Mouse (Mus musculus) limb, embryonic 14.5 days (tissue): ENCODE data around the gene Gm21970. TPM values are rescaled to one million over a fixed set of nuclear protein-coding genes. Genes with fewer than 3 reads are reported as not detected.
A peak's percentile ranks its signal among the peaks of the same experiment; 100 is the strongest.

Experiments used
- ATAC-seq: fragments of 200-750 bp; cut with Nextera tagmentation; 2 replicates; pipeline ENCODE4 v1.8.0; 2017; ENCODE audit warnings: low read depth, moderate number of reproducible peaks, moderate TSS enrichment; ENCODE audit not compliant: low FRiP score
- DNase-seq: peaks from one replicate; pipeline ENCODE4 v3.0.0-alpha.2; 2015; ENCODE audit warnings: low spot score
- H3K27ac ChIP-seq: fragments of 300-500 bp; sonication (generic); replicated peaks from 2 replicates; pipeline ENCODE4 v1.5.1; 2014; ENCODE audit warnings: low read depth, mild to moderate bottlenecking, low read length, moderate library complexity, mixed read lengths
- H3K27me3 ChIP-seq: fragments of 300-500 bp; sonication (generic); 2 replicates; pipeline ENCODE4 v1.6.1; 2014; ENCODE audit warnings: low read length, mixed read lengths; ENCODE audit not compliant: control insufficient read depth, insufficient read depth
- H3K36me3 ChIP-seq: fragments of 300-500 bp; sonication (generic); 2 replicates; pipeline ENCODE4 v1.6.1; 2014; ENCODE audit warnings: mild to moderate bottlenecking, low read length, moderate library complexity, mixed read lengths; ENCODE audit not compliant: control insufficient read depth, insufficient read depth
- H3K4me1 ChIP-seq: fragments of 300-500 bp; sonication (generic); 2 replicates; pipeline ENCODE4 v1.6.1; 2014; ENCODE audit warnings: antibody characterized with exemption, low read length, mixed read lengths; ENCODE audit not compliant: control insufficient read depth, insufficient read depth
- H3K4me2 ChIP-seq: fragments of 300-500 bp; sonication (generic); replicated peaks from 2 replicates; pipeline ENCODE4 v1.6.1; 2014; ENCODE audit warnings: low read depth, mild to moderate bottlenecking, low read length, moderate library complexity; ENCODE audit not compliant: severe bottlenecking
- H3K4me3 ChIP-seq: fragments of 300-500 bp; sonication (generic); replicated peaks from 2 replicates; pipeline ENCODE4 v1.5.1; 2014; ENCODE audit warnings: low read length
- H3K9ac ChIP-seq: fragments of 300-500 bp; sonication (generic); 2 replicates; pipeline ENCODE4 v1.6.1; 2014; ENCODE audit warnings: mild to moderate bottlenecking, low read depth, low read length, moderate library complexity; ENCODE audit not compliant: severe bottlenecking
- H3K9me3 ChIP-seq: fragments of 300-500 bp; sonication (generic); 2 replicates; pipeline ENCODE4 v1.6.1; 2016; ENCODE audit warnings: low read length; ENCODE audit not compliant: control insufficient read depth
- POLR2A ChIP-seq: fragments of 200-500 bp; IDR thresholded peaks from 2 replicates; pipeline ENCODE4 v1.8.0; 2012; ENCODE audit warnings: inconsistent platforms, mild to moderate bottlenecking, moderate library complexity, borderline replicate concordance; ENCODE audit not compliant: insufficient read depth, insufficient read length; ENCODE audit errors: extremely low read depth
- WGBS: fragments of 180-500 bp; shearing (Covaris S2); extraction: QIAGEN DNeasy Blood & Tissue Kit; methylation state at CpG from one replicate; pipeline ENCODE4 v1.1.7; 2014; 5-methylcytosine and 5-hydroxymethylcytosine counted together
- polyA plus RNA-seq, 2 experiments: library from polyadenylated mRNA; depleted of rRNA in 1 of 2; stranded (reverse) in 1 of 2; unstranded in 1 of 2; fragments of >200 nt; fragmentation: Nextera tagmentation in 1 of 2; extraction: Ambion mirVana in 1 of 2; gene quantifications; 2 replicates each; pipeline versions ENCODE4 v1.2.1 to v1.2.3; 2012 to 2014

Gm21970 gene
- polyA plus RNA-seq, 2 experiments, result not detected

DNA sequence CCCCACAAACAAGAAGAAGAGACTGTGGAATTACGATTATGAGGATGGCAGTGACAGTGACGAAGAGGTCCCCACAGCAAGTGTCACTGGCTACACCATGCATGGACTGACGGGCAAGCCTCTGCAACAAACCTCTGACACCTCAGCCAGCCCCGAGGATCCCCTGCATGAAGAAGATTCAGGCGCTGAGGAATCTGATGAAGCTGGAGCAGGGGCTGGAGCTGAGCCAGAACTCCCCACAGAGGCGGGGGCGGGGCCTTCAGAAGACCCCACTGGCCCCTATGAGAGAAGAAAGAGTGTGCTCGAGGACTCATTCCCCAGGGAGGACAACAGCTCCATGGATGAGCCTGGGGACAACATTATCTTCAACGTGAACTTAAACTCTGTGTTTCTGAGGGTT, 12.3 kb downstream of the Gm21970 start:
- WGBS, result 84% methylated on average over 9 of the region's 9 CpGs
- Histone ChIP-seq H3K9ac (no peak overlapping the region), H3K27ac (no peak overlapping the region), H3K4me1 (peaks cover 30% of the 10 kb centered on the region), H3K36me3 (peaks cover 14% of the 10 kb centered on the region), H3K4me3 (no peak overlapping the region), H3K9me3 (no peaks in the 10 kb centered on the region), H3K4me2 (no peak overlapping the region), H3K27me3 (no peaks in the 10 kb centered on the region)
- no peak for ATAC-seq
- DNase-seq, result no peak
- no peak for TF ChIP-seq POLR2A

GRCm38 (mm10) chr16:91404187-91404586, 12.7 kb downstream of the Gm21970 start:
- ATAC-seq, result no peak
- Histone ChIP-seq H3K4me3 (no peak overlapping the region), H3K4me2 (no peak overlapping the region), H3K27me3 (no peaks in the 10 kb centered on the region), H3K36me3 (peaks cover 14% of the 10 kb centered on the region), H3K9me3 (no peaks in the 10 kb centered on the region), H3K9ac (no peak overlapping the region), H3K4me1 (peaks cover 30% of the 10 kb centered on the region), H3K27ac (no peak overlapping the region)
- 92% methylated on average over 8 of the region's 8 CpGs for WGBS
- no peak for DNase-seq
- TF ChIP-seq POLR2A, result no peak

GRCm38 (mm10) chr16:91404828-91405577, 13.5 kb downstream of the Gm21970 start:
- WGBS, result 77% methylated on average over 10 of the region's 10 CpGs
- no peak overlapping the region for H3K4me2 ChIP-seq

GRCm38 (mm10) chr16:91405640-91406584, 14.4 kb downstream of the Gm21970 start, which contains the start of gene Il10rb:
TSS of gene Il10rb (plus strand) at chr16:91406164.
- TF ChIP-seq POLR2A, result no peak
- Histone ChIP-seq H3K9me3 (no peaks in the 10 kb centered on the region), H3K9ac (peak within 1 kb of the TSS; percentile 85), H3K36me3 (peaks cover 8% of the 10 kb centered on the region), H3K4me3 (peak within 1 kb of the TSS; percentile 73), H3K4me2 (peak within 1 kb of the TSS; percentile 97), H3K4me1 (peaks cover 25% of the 10 kb centered on the region), H3K27me3 (no peaks in the 10 kb centered on the region), H3K27ac (peak within 1 kb of the TSS; percentile 71)
- DNase-seq (peak; percentile 65), ATAC-seq (peak; percentile 74)
- 3% methylated on average over 43 of the region's 51 CpGs for WGBS

More at GRCm38 (mm10) chr16:91404828-91405577, 13.5 kb downstream of the Gm21970 start:
- H3K4me3 ChIP-seq, result no peak overlapping the region
- no peak for TF ChIP-seq POLR2A
- peaks cover 8% of the 10 kb centered on the region for H3K36me3 ChIP-seq
- no peak overlapping the region for H3K9ac ChIP-seq
- no peaks in the 10 kb centered on the region for H3K9me3 ChIP-seq
- no peak for ATAC-seq
- H3K4me1 ChIP-seq, result peaks cover 30% of the 10 kb centered on the region
- no peaks in the 10 kb centered on the region for H3K27me3 ChIP-seq
- H3K27ac ChIP-seq, result no peak overlapping the region
- no peak for DNase-seq

DNA sequence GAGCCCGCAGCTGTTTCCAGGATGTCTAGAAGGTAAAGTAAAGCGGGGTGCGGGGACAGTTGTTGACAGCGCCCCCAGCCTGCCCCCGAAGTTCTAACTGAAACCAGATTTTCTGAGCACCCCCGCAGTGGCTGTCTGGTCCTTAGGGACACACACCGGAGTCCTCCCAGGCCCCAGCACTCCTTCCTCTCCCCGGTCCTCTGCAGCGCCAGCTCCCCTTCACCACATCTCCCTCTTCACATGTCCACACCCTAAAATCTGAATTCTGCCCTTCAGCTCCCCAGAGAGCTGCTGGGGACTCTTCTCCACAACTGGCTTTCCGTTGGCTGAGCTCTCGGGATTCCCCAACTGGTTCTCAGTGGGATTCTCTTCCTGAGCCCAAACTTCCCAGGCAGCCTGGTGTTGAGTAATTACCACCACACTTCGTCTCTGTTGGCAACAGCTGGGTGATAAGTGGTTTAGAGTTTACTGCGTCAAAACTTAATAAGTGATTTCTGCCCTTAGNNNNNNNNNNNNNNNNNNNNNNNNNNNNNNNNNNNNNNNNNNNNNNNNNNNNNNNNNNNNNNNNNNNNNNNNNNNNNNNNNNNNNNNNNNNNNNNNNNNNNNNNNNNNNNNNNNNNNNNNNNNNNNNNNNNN, 15.2 kb downstream of the Gm21970 start:
- Histone ChIP-seq H3K27me3 (no peaks in the 10 kb centered on the region), H3K4me3 (peak overlapping the region; percentile 73), H3K4me1 (peaks cover 18% of the 10 kb centered on the region), H3K9ac (peak overlapping the region; percentile 85), H3K27ac (peak overlapping the region; percentile 71), H3K36me3 (peaks cover 8% of the 10 kb centered on the region), H3K4me2 (peak overlapping the region; percentile 97), H3K9me3 (no peaks in the 10 kb centered on the region)
- ATAC-seq, result no peak; the same call in 1 of the 2 replicates
- DNase-seq, result peak; percentile 53
- TF ChIP-seq POLR2A, result no peak
- under 1% methylated on average over 13 of the region's 13 CpGs for WGBS
